Mouse (Mus musculus) intestine, embryonic 16.5 days (tissue): Measurements from ENCODE around the gene Dffa. TPM values are rescaled to one million over a fixed set of nuclear protein-coding genes. Genes with fewer than 3 reads are reported as not detected.

Experiments used
- ATAC-seq: fragments of 200-750 bp; cut with Nextera tagmentation; 2 replicates; pipeline ENCODE4 v1.8.0; 2017; ENCODE audit warnings: moderate TSS enrichment, moderate library complexity
- H3K27ac ChIP-seq: fragments of 300-500 bp; sonication (generic); 2 replicates; pipeline ENCODE4 v1.5.1; 2014; ENCODE audit warnings: mild to moderate bottlenecking, low read length
- H3K27me3 ChIP-seq: fragments of 300-500 bp; sonication (generic); replicated peaks from 2 replicates; pipeline ENCODE4 v1.6.1; 2014; ENCODE audit warnings: low read length, control low read depth, mixed read lengths; ENCODE audit not compliant: control insufficient read depth, insufficient read depth
- H3K36me3 ChIP-seq: fragments of 300-500 bp; sonication (generic); 2 replicates; pipeline ENCODE4 v1.6.1; 2014; ENCODE audit warnings: low read length, control low read depth; ENCODE audit not compliant: control insufficient read depth, insufficient read depth
- H3K4me1 ChIP-seq: fragments of 300-500 bp; sonication (generic); 2 replicates; pipeline ENCODE4 v1.6.1; 2014; ENCODE audit warnings: low read length, control low read depth, mixed read lengths; ENCODE audit not compliant: control insufficient read depth, insufficient read depth
- H3K4me2 ChIP-seq: fragments of 300-500 bp; sonication (generic); 2 replicates; pipeline ENCODE4 v1.6.1; 2014; ENCODE audit warnings: low read depth, low read length, control low read depth
- H3K4me3 ChIP-seq: fragments of 300-500 bp; sonication (generic); 2 replicates; pipeline ENCODE4 v1.5.1; 2014; ENCODE audit warnings: mild to moderate bottlenecking, low read length
- H3K9ac ChIP-seq: fragments of 300-500 bp; sonication (generic); 2 replicates; pipeline ENCODE4 v1.6.1; 2014; ENCODE audit warnings: low read depth, low read length
- H3K9me3 ChIP-seq: fragments of 300-500 bp; sonication (generic); 2 replicates; pipeline ENCODE4 v1.6.1; 2016; ENCODE audit warnings: low read length, control low read depth; ENCODE audit not compliant: control insufficient read depth
- WGBS: fragments of 180-500 bp; shearing (Covaris S2); extraction: QIAGEN DNeasy Blood & Tissue Kit; methylation state at CpG from one replicate; pipeline ENCODE4 v1.1.7; 2014; 5-methylcytosine and 5-hydroxymethylcytosine counted together
- polyA plus RNA-seq: library from polyadenylated mRNA; unstranded; fragments of >200 nt; fragmentation: Nextera tagmentation; extraction: Ambion mirVana; gene quantifications from 2 replicates; pipeline ENCODE4 v1.2.1, GENCODE M21; 2015

The Dffa gene
- polyA plus RNA-seq, 1 experiment from 2014 or later = 52.2 TPM

GRCm38 (mm10) chr4:149126115-149126509 is 22.2 kb downstream of the Dffa start:
- Histone ChIP-seq H3K4me1 (0 out of 2 replicates have a peak, but pooled peaks cover 4% of the 10 kb centered on the region), H3K36me3 (peaks cover 5% of the 10 kb centered on the region; the same call in 1 of the 2 replicates), H3K9me3 (no peaks in the 10 kb centered on the region), H3K4me2 (no peak overlapping the region), H3K27ac (no peak overlapping the region), H3K4me3 (no peak overlapping the region), H3K9ac (no peak overlapping the region), H3K27me3 (no peaks in the 10 kb centered on the region)
- ATAC-seq = no peak
- WGBS = 58% methylated on average over 6 of the region's 6 CpGs

GRCm38 (mm10) chr4:149126663-149127062 is 22.7 kb downstream of the Dffa start, which contains the start of gene Cort:
Gene Cort (minus strand): TSS chr4:149126763.
- Histone ChIP-seq H3K4me2 (no peak within 1 kb of the TSS), H3K36me3 (peaks cover 7% of the 10 kb centered on the region; the same call in 1 of the 2 replicates), H3K27me3 (no peaks in the 10 kb centered on the region), H3K4me3 (no peak within 1 kb of the TSS), H3K9me3 (no peaks in the 10 kb centered on the region), H3K9ac (no peak within 1 kb of the TSS), H3K27ac (no peak within 1 kb of the TSS), H3K4me1 (0 out of 2 replicates have a peak, but pooled peaks cover 4% of the 10 kb centered on the region)
- WGBS = 81% methylated on average over 11 of the region's 11 CpGs
- no peak for ATAC-seq

GRCm38 (mm10) chr4:149128467-149128866 is 24.5 kb downstream of the Dffa start:
- no peaks in the 10 kb centered on the region for H3K9me3 ChIP-seq
- no peak overlapping the region for H3K4me3 ChIP-seq
- 73% methylated on average over 18 of the region's 18 CpGs for WGBS
- H3K27ac ChIP-seq = no peak overlapping the region
- H3K27me3 ChIP-seq = no peaks in the 10 kb centered on the region
- peaks cover 7% of the 10 kb centered on the region; the same call in 1 of the 2 replicates for H3K36me3 ChIP-seq
- H3K9ac ChIP-seq = no peak overlapping the region
- no peak overlapping the region for H3K4me2 ChIP-seq
- H3K4me1 ChIP-seq = 0 out of 2 replicates have a peak, but pooled peaks cover under 1% of the 10 kb centered on the region
- no peak for ATAC-seq

GRCm38 (mm10) chr4:149131021-149131752 is 27.2 kb downstream of the Dffa start:
- Histone ChIP-seq H3K36me3 (peaks cover 7% of the 10 kb centered on the region; the same call in 1 of the 2 replicates), H3K4me2 (no peak overlapping the region), H3K4me3 (no peak overlapping the region), H3K9me3 (no peaks in the 10 kb centered on the region), H3K4me1 (peaks cover under 1% of the 10 kb centered on the region; the same call in 1 of the 2 replicates), H3K27ac (no peak overlapping the region), H3K9ac (no peak overlapping the region), H3K27me3 (no peaks in the 10 kb centered on the region)
- no peak for ATAC-seq
- 90% methylated on average over 23 of the region's 23 CpGs for WGBS

- Histone ChIP-seq H3K36me3 (peaks cover 7% of the 10 kb centered on the region; the same call in 1 of the 2 replicates), H3K4me1 (peaks cover 8% of the 10 kb centered on the region), H3K27ac (no peak overlapping the region), H3K27me3 (no peaks in the 10 kb centered on the region), H3K4me2 (no peak overlapping the region), H3K4me3 (no peak overlapping the region), H3K9me3 (no peaks in the 10 kb centered on the region), H3K9ac (no peak overlapping the region)
- ATAC-seq = no peak
- WGBS = 62% methylated on average over 21 of the region's 21 CpGs
Measured at GRCm38 (mm10) chr4:149131789-149132565, 28.0 kb downstream of the Dffa start.

- no peak for ATAC-seq
- WGBS = 81% methylated on average over 5 of the region's 5 CpGs
Measured at GRCm38 (mm10) chr4:149133395-149133794, 29.4 kb downstream of the Dffa start.

GRCm38 (mm10) chr4:149136116-149136850 is 32.3 kb downstream of the Dffa start:
- peak overlapping the region; percentile 69 for H3K4me3 ChIP-seq
- no peaks in the 10 kb centered on the region for H3K9me3 ChIP-seq
- H3K36me3 ChIP-seq = peaks cover under 1% of the 10 kb centered on the region; the same call in 1 of the 2 replicates
- H3K9ac ChIP-seq = peak overlapping the region; percentile 81; the same call in 1 of the 2 replicates
- H3K4me2 ChIP-seq = peak overlapping the region; percentile 88
- H3K27me3 ChIP-seq = no peaks in the 10 kb centered on the region
- H3K27ac ChIP-seq = no peak overlapping the region
- ATAC-seq = no peak
- 61% methylated on average over 18 of the region's 18 CpGs for WGBS
- H3K4me1 ChIP-seq = peaks cover 8% of the 10 kb centered on the region

More at GRCm38 (mm10) chr4:149133395-149133794, 29.4 kb downstream of the Dffa start:
- peaks cover 8% of the 10 kb centered on the region for H3K4me1 ChIP-seq
- H3K27ac ChIP-seq = no peak overlapping the region
- H3K36me3 ChIP-seq = peaks cover 7% of the 10 kb centered on the region; the same call in 1 of the 2 replicates
- H3K4me3 ChIP-seq = no peak overlapping the region
- H3K9ac ChIP-seq = no peak overlapping the region
- H3K27me3 ChIP-seq = no peaks in the 10 kb centered on the region
- no peak overlapping the region for H3K4me2 ChIP-seq
- no peaks in the 10 kb centered on the region for H3K9me3 ChIP-seq

- Histone ChIP-seq H3K9ac (peak within 1 kb of the TSS; percentile 81), H3K4me2 (peak within 1 kb of the TSS; percentile 88), H3K4me3 (peak within 1 kb of the TSS; percentile 69), H3K9me3 (no peaks in the 10 kb centered on the region), H3K4me1 (peaks cover 8% of the 10 kb centered on the region), H3K27me3 (no peaks in the 10 kb centered on the region), H3K27ac (peak within 1 kb of the TSS; percentile 83), H3K36me3 (no peaks in the 10 kb centered on the region)
- WGBS = 2% methylated on average over 68 of the region's 68 CpGs
- peak; percentile 94 for ATAC-seq
Measured at GRCm38 (mm10) chr4:149136982-149137770, 33.2 kb downstream of the Dffa start, which contains the start of gene Cenps. Gene Cenps (minus strand): TSS chr4:149137629.
